Mouse (Mus musculus) stomach, postnatal 0 days (tissue): ENCODE measurements around the gene Lexm. TPM values are rescaled to one million over a fixed set of nuclear protein-coding genes. Genes with fewer than 3 reads are reported as not detected.
A peak's percentile ranks its signal among the peaks of the same experiment; 100 is the strongest.

Experiments
- ATAC-seq: fragments of 200-750 bp; cut with Nextera tagmentation; 2 replicates; pipeline ENCODE4 v1.8.0; 2017; ENCODE audit not compliant: low FRiP score, low TSS enrichment
- DNase-seq: peaks from one replicate; pipeline ENCODE4 v3.0.0-alpha.2; 2016; ENCODE audit warnings: low spot score
- H3K27ac ChIP-seq: fragments of 300-500 bp; sonication (generic); replicated peaks from 2 replicates; pipeline ENCODE4 v1.5.1; 2014; ENCODE audit warnings: mild to moderate bottlenecking, control low read depth
- H3K27me3 ChIP-seq: fragments of 300-500 bp; sonication (generic); 2 replicates; pipeline ENCODE4 v1.6.1; 2014; ENCODE audit warnings: low read length; ENCODE audit not compliant: control insufficient read depth, insufficient read depth
- H3K36me3 ChIP-seq: fragments of 300-500 bp; sonication (generic); 2 replicates; pipeline ENCODE4 v1.6.1; 2014; ENCODE audit warnings: low read length, mixed read lengths; ENCODE audit not compliant: control insufficient read depth, insufficient read depth
- H3K4me1 ChIP-seq: fragments of 300-500 bp; sonication (generic); replicated peaks from 2 replicates; pipeline ENCODE4 v1.6.1; 2014; ENCODE audit warnings: antibody characterized with exemption; ENCODE audit not compliant: control insufficient read depth, insufficient read depth
- H3K4me2 ChIP-seq: fragments of 300-500 bp; sonication (generic); replicated peaks from 2 replicates; pipeline ENCODE4 v1.6.1; 2014; ENCODE audit warnings: low read depth, mild to moderate bottlenecking, control low read depth, moderate library complexity
- H3K4me3 ChIP-seq: fragments of 300-500 bp; sonication (generic); 2 replicates; pipeline ENCODE4 v1.5.1; 2014; ENCODE audit warnings: low read depth, low read length, control low read depth
- H3K9ac ChIP-seq: fragments of 300-500 bp; sonication (generic); 2 replicates; pipeline ENCODE4 v1.6.1; 2014; ENCODE audit warnings: mild to moderate bottlenecking, low read length, control low read depth, mixed read lengths
- H3K9me3 ChIP-seq: fragments of 300-500 bp; sonication (generic); 2 replicates; pipeline ENCODE4 v1.6.1; 2016; ENCODE audit warnings: low read length; ENCODE audit not compliant: control insufficient read depth
- CTCF ChIP-seq: IDR thresholded peaks from 2 replicates; pipeline ENCODE4 v1.5.1; 2016; ENCODE audit warnings: antibody characterized with exemption, low read depth, mild to moderate bottlenecking, moderate library complexity
- EP300 ChIP-seq: optimal IDR thresholded peaks from 2 replicates; pipeline ENCODE3; 2016; ENCODE audit warnings: antibody characterized with exemption
- WGBS: fragments of 180-500 bp; shearing (Covaris S2); extraction: QIAGEN DNeasy Blood & Tissue Kit; methylation state at CpG from one replicate; pipeline ENCODE4 v1.1.7; 2014; 5-methylcytosine and 5-hydroxymethylcytosine counted together
- polyA plus RNA-seq: library from polyadenylated mRNA; unstranded; fragments of >200 nt; fragmentation: Nextera tagmentation; extraction: Ambion mirVana; gene quantifications from 2 replicates; pipeline ENCODE4 v1.2.1, GENCODE M21; 2015

The Lexm gene
- polyA plus RNA-seq, 1 experiment from 2014 or later, result not detected

DNA sequence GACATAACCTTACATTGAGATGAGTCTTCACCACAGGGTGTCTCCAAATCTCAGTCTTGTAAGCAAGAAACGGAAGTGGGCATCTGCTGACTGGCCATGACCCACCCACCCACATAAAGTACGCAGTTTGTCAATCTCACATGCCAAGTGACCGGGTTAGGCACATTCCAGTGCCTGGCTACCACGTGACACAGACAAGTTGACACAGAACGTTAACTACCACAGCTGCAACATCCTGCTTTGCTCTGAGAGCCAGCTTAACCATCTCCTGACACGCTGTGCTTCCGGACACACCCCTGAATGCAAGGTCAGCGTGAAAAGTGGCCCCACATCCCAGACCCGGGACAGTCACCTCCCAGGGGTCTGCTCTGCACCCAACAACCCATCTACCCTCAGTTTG is 26.9 kb downstream of the Lexm start:
- Histone ChIP-seq H3K4me2 (no peak overlapping the region), H3K4me3 (no peak overlapping the region), H3K27ac (no peak overlapping the region), H3K36me3 (peaks cover 12% of the 10 kb centered on the region; the same call in 1 of the 2 replicates), H3K4me1 (no peaks in the 10 kb centered on the region), H3K9ac (no peak overlapping the region), H3K9me3 (no peaks in the 10 kb centered on the region), H3K27me3 (no peaks in the 10 kb centered on the region)
- ATAC-seq (peak; percentile 22; the same call in 1 of the 2 replicates), DNase-seq (no peak)
- TF ChIP-seq EP300 (no peak), CTCF (no peak)
- WGBS, result 42% methylated on average over 9 of the region's 9 CpGs

DNA sequence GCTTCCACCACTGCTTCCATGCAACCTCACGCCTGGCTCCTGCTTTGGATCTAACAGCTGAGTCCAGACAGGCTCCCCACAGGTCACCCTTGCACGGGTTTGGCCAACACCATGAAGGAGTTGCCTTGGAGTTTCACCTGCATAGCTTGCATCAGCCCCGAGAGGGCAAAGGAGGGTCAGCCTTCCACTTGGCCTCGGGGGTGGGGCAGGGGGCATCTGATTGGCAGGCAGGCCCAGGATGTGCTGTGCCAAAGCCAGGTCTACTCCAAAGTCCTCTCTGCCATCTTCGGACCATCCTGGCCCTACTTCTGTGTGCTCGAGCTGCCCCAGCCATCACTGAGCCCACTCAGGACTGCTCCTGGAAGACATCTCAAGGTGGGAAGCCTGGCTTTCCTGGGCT is 30.0 kb downstream of the Lexm start:
- DNase-seq, result no peak
- no peaks in the 10 kb centered on the region for H3K9me3 ChIP-seq
- WGBS, result 80% methylated on average over 6 of the region's 6 CpGs
- no peak for ATAC-seq
- H3K27ac ChIP-seq, result no peak overlapping the region
- H3K27me3 ChIP-seq, result no peaks in the 10 kb centered on the region
- peaks cover 17% of the 10 kb centered on the region for H3K36me3 ChIP-seq
- no peak overlapping the region for H3K4me2 ChIP-seq
- TF ChIP-seq CTCF (no peak), EP300 (no peak)
- H3K4me1 ChIP-seq, result no peaks in the 10 kb centered on the region
- H3K9ac ChIP-seq, result no peak overlapping the region
- no peak overlapping the region for H3K4me3 ChIP-seq

GRCm38 (mm10) chr4:106584665-106585064 is 32.4 kb downstream of the Lexm start:
- no peak for ATAC-seq
- 85% methylated on average over 4 of the region's 4 CpGs for WGBS
- no peak for DNase-seq
- no peak for TF ChIP-seq CTCF
- TF ChIP-seq EP300, result no peak
- Histone ChIP-seq H3K9me3 (no peaks in the 10 kb centered on the region), H3K27ac (no peak overlapping the region), H3K4me2 (no peak overlapping the region), H3K9ac (no peak overlapping the region), H3K4me3 (no peak overlapping the region), H3K27me3 (no peaks in the 10 kb centered on the region), H3K36me3 (peaks cover 19% of the 10 kb centered on the region), H3K4me1 (no peaks in the 10 kb centered on the region)

DNA sequence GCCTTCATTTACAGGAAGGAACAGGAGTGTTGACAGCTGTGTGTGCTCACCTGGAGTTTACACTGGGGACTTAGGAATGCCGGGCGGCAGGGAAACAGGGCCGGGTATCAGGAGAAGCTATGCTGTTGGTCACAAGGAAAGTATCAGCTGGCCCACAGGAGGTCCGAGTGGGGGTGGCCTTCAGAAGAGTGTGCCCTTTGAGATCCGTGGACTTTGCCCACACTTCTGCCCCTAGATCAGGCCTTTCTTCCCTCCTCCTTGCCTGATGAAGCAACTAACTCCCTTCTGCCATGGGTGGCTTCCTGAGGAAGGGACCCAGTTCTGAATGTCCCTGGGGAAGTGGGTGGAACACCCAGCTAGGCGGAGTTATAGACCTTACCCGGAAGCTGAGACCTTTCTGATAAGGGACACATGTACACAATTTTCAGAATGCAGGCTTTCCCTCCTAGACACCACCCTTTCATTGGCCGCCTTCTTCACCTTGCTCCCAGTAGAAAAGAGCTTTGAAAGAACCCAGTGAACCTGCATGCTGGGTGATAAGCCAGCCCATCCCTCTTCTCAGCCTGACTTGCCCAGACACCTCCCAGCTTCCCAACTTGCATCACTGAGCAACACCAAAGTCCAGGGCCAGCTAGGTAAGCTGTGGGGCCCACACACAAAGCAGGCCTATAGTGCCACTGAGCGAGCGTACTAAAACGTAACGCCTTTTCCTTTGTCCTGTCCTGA is 34.5 kb downstream of the Lexm start:
- DNase-seq, result peak; percentile 81
- H3K4me2 ChIP-seq, result no peak overlapping the region
- H3K36me3 ChIP-seq, result peaks cover 26% of the 10 kb centered on the region

DNA sequence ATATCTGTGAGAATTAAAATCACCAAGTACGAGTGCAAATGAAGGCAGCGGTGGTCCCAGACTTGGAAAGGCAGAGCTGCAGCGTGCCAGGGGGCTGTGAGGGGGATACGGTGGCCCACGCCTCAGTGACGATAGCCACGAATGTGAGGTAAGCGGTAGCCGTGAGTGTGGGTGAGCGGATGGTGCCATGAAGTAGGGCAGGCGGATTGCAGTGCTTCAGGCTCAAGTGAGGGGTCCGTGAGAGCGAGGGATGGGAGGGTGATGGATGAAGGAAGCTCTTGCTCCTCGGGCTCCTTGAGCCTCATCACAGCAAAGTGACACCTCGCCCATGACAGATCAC is 35.2 kb downstream of the Lexm start:
- peaks cover 22% of the 10 kb centered on the region for H3K36me3 ChIP-seq
- no peak for ATAC-seq
- H3K4me1 ChIP-seq, result no peaks in the 10 kb centered on the region
- no peaks in the 10 kb centered on the region for H3K9me3 ChIP-seq
- peak overlapping the region; percentile 80 for H3K27ac ChIP-seq
- 79% methylated on average over 15 of the region's 15 CpGs for WGBS
- H3K4me2 ChIP-seq, result no peak overlapping the region
- DNase-seq, result no peak
- TF ChIP-seq EP300 (no peak), CTCF (no peak)
- no peak overlapping the region for H3K9ac ChIP-seq
- H3K27me3 ChIP-seq, result no peaks in the 10 kb centered on the region
- no peak overlapping the region for H3K4me3 ChIP-seq

More for the DNA sequence above, 34.5 kb downstream of the Lexm start:
- Histone ChIP-seq H3K4me3 (no peak overlapping the region), H3K9ac (no peak overlapping the region), H3K27me3 (no peaks in the 10 kb centered on the region), H3K27ac (peak overlapping the region; percentile 80), H3K4me1 (no peaks in the 10 kb centered on the region), H3K9me3 (no peaks in the 10 kb centered on the region)
- TF ChIP-seq EP300 (peak; percentile 39), CTCF (peak; percentile 16; the same call in 1 of the 2 replicates)
- whole genome bisulfite sequencing, result 47% methylated on average over 12 of the region's 12 CpGs
- ATAC-seq, result peak; percentile 91

DNA sequence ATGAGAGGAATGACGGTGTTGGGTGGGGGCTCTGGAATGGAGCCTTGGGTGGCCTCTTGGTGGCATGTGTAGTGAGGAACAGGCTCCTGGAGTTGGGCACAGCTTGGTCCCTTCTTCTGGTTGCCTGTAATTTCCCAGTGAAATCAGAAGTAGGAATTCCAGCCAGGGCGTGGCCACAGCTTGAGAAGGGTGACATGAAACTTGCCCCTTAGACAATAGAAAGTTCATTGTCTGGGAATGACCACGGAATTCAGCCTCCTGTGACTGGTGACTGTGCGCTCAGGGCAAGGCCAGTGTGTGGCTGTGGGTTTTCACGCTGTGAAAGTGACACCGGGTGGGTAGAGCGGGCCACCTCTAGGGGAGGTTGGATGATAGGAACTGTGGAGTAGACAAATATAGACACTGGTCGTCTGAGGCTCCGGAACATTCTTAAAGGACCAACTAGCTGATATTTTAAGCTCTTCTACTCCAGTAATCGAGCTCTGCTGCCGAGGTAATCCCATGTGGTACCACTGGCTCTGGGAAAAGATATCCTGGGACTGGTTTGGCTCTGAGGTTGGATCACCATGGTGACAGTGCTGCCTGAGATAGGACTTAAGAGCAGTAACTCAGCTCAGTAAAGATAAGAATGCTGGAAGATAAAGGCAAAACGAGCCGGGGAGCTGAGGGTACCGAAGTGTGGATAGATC is 35.7 kb downstream of the Lexm start:
- ATAC-seq, result no peak
- TF ChIP-seq CTCF, result no peak
- no peak for TF ChIP-seq EP300
- Histone ChIP-seq H3K4me3 (no peak overlapping the region), H3K4me1 (no peaks in the 10 kb centered on the region; the same call in 1 of the 2 replicates), H3K27me3 (no peaks in the 10 kb centered on the region), H3K27ac (peak overlapping the region; percentile 80), H3K9me3 (no peaks in the 10 kb centered on the region), H3K4me2 (no peak overlapping the region), H3K36me3 (peaks cover 17% of the 10 kb centered on the region), H3K9ac (no peak overlapping the region)
- no peak for DNase-seq
- WGBS, result 65% methylated on average over 14 of the region's 14 CpGs
